ENCODE assay signal across 11 mouse cellular contexts in the genomic region with DNA sequence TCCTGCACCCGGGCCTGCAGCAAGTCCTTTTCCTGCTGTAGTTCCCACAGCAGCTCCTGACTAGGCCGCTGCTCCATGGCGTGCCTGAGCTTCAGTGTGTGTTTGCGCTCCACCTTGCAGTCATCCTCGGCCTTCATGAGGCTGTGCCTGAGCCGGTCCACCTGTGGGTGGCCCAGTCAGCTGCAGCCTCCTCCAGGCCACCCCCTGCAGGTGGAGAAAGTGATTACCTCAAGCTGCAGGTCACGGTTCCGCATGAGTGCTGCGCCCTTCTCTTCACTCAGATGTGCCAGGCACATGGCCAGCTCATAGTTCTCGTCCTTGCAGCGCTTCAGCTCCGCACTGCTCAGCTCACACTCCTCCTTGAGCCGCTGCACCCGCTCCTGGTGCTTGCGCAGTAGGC. TPM values are rescaled to one million over a fixed set of nuclear protein-coding genes. Genes with fewer than 3 reads are reported as not detected.
A peak's percentile ranks its signal among the peaks of the same experiment; 100 is the strongest.
DNase-seq lines count a peak whose midpoint lies in the region; ATAC-seq and TF ChIP-seq lines count a peak whose summit lies in the region.
"Had no signal": no experiment of that assay in that cellular context is flagged by ENCODE, and none has a peak within 500 bp of the region (broad histone marks: within the 10 kb centered on the region; RNA-seq: fewer than 3 reads in every experiment).

No protein-coding gene starts in this region.

- DNase-seq in cerebellum, postnatal 14 days, result peak; percentile 34 to 54
- DNase-seq in ovary, postnatal 36 days (ENCODE audit: low spot score), result peak; percentile 41
- DNase-seq in ovary, postnatal 14 days (ENCODE audit: low spot score), result no peak
- DNase-seq in kidney, adult 9 months, result peak; percentile 86
- DNase-seq in stomach, postnatal 0 days (ENCODE audit: low spot score), result peak; percentile 75
- no peak for DNase-seq in layer of hippocampus, adult 11-12 months (ENCODE audit: low spot score)
- no peak for DNase-seq in layer of hippocampus, postnatal 14 days (ENCODE audit: low spot score in 2 of 2)
- DNase-seq: gastrocnemius, postnatal 25 days; heart, postnatal 14 days had no signal

- 38% methylated on average over 15 of the region's 15 CpGs for WGBS in stomach, postnatal 0 days

- no peak overlapping the region for H3K9ac ChIP-seq in stomach, postnatal 0 days (ENCODE audit: low read length)
- H3K9ac ChIP-seq: midbrain, embryonic 15.5 days had no signal

- peak; percentile 68 for TF ChIP-seq CTCF in stomach, postnatal 0 days (IDR thresholded peaks at IDR 0.05; ENCODE audit: low read depth)

- H3K27ac ChIP-seq in stomach, postnatal 0 days (replicated peaks), result no peak overlapping the region
- H3K27ac ChIP-seq: midbrain, embryonic 15.5 days had no signal

- no peaks in the 10 kb centered on the region; the same call in 1 of the 2 replicates for H3K4me1 ChIP-seq in stomach, postnatal 0 days (replicated peaks; ENCODE audit: control insufficient read depth, insufficient read depth)

- no peaks in the 10 kb centered on the region for H3K27me3 ChIP-seq in stomach, postnatal 0 days (ENCODE audit: control insufficient read depth, insufficient read depth, low read length)
- H3K27me3 ChIP-seq: midbrain, embryonic 15.5 days had no signal

- no peak for ATAC-seq in cerebellum, adult (ENCODE audit: insufficient number of reproducible peaks, low FRiP score, low TSS enrichment)
- ATAC-seq in stomach, postnatal 0 days (ENCODE audit: low FRiP score, low TSS enrichment), result peak; percentile 63
- ATAC-seq: midbrain, embryonic 15.5 days had no signal

- no peaks in the 10 kb centered on the region for H3K36me3 ChIP-seq in stomach, postnatal 0 days (ENCODE audit: control insufficient read depth, insufficient read depth, low read length)
- H3K36me3 ChIP-seq: midbrain, embryonic 15.5 days had no signal

- no peak overlapping the region for H3K4me2 ChIP-seq in stomach, postnatal 0 days (replicated peaks; ENCODE audit: low read depth)
- H3K4me2 ChIP-seq: midbrain, embryonic 15.5 days had no signal

- H3K9me3 ChIP-seq in stomach, postnatal 0 days (ENCODE audit: control insufficient read depth, low read length), result no peaks in the 10 kb centered on the region
- H3K9me3 ChIP-seq: midbrain, embryonic 15.5 days had no signal

- no peak overlapping the region for H3K4me3 ChIP-seq in stomach, postnatal 0 days (ENCODE audit: low read depth, low read length)
- H3K4me3 ChIP-seq: midbrain, embryonic 15.5 days had no signal

- TF ChIP-seq EP300 in stomach, postnatal 0 days (optimal IDR thresholded peaks at IDR 0.05), result no peak

RNA-seq across cellular contexts. Expression of a gene that starts 3.2 kb away (rescaled TPM):
- polyA plus RNA-seq in stomach, postnatal 0 days (2015; fragmentation: Nextera tagmentation; extraction: Ambion mirVana), result 0.51 and 0.55 TPM in 2 replicates
- 1 to 10 TPM; 2.5 to 2.6 TPM for total RNA-seq in layer of hippocampus, postnatal 14 days (2021)

RNA-seq across cellular contexts. Expression of a gene that starts 5.6 kb away (rescaled TPM):
- 15.1 and 16.6 TPM in 2 replicates for polyA plus RNA-seq in stomach, postnatal 0 days (2015; fragmentation: Nextera tagmentation; extraction: Ambion mirVana)
- total RNA-seq in layer of hippocampus, postnatal 14 days (2021), result 10 to 100 TPM; 25.9 TPM

RNA-seq across cellular contexts. Expression of a gene that starts 23.0 kb away (rescaled TPM):
- polyA plus RNA-seq in stomach, postnatal 0 days (2015; fragmentation: Nextera tagmentation; extraction: Ambion mirVana), result 7.4 and 9.5 TPM in 2 replicates
- total RNA-seq in layer of hippocampus, postnatal 14 days (2021), result 10 to 100 TPM; 58.4 to 84.5 TPM

RNA-seq across cellular contexts. Expression of a gene that starts 31.6 kb away (rescaled TPM):
- 52.6 and 58.9 TPM in 2 replicates for polyA plus RNA-seq in stomach, postnatal 0 days (2015; fragmentation: Nextera tagmentation; extraction: Ambion mirVana)
- 100 to 1,000 TPM; 154 to 168 TPM for total RNA-seq in layer of hippocampus, postnatal 14 days (2021)

RNA-seq across cellular contexts. Expression of a gene that starts 31.7 kb away (rescaled TPM):
- 53.3 and 55.4 TPM in 2 replicates for polyA plus RNA-seq in stomach, postnatal 0 days (2015; fragmentation: Nextera tagmentation; extraction: Ambion mirVana)
- 100 to 1,000 TPM; 108 to 113 TPM for total RNA-seq in layer of hippocampus, postnatal 14 days (2021)

Comparison
In these comparisons a context has a peak if more than half of its experiments do, and no peak if none do; other contexts are left out.
1. DNase-seq: peak in cerebellum, postnatal 14 days (2 of 2), ovary, postnatal 36 days (single experiment), kidney, adult 9 months (single experiment) and stomach, postnatal 0 days (single experiment); none in ovary, postnatal 14 days (single experiment), layer of hippocampus, adult 11-12 months (single experiment) and layer of hippocampus, postnatal 14 days (0 of 2).